Comparison of ENCODE assay signal across 26 mouse cellular contexts in the genomic region with DNA sequence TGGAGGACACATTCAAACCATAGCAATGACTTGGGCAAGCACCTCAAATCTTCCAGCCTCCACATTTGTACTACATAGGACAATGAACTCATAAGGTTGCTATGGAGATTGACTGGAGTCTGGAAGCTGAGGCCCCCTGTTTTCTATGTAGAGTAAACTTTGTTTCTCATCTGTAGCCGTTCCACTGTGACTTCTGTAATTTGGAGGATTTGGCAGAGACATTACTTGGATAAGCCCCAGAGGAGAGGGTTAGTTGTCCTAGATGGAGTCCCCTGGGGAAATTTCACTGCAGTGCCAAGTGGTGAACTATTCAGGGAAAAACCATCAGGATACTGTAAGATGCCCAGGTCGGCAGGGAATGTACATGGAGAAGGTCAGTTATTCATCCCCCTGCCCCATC. TPM values are rescaled to one million over a fixed set of nuclear protein-coding genes. Genes with fewer than 3 reads are reported as not detected.
"Had no signal": no experiment of that assay in that cellular context is flagged by ENCODE, and none has a peak within 500 bp of the region (broad histone marks: within the 10 kb centered on the region; RNA-seq: fewer than 3 reads in every experiment).

No protein-coding gene starts in this region.

- H3K4me3 ChIP-seq: kidney, embryonic 15.5 days; limb, embryonic 10.5 days; limb, embryonic 13.5 days; liver, embryonic 12.5 days; liver, embryonic 15.5 days; lung, embryonic 15.5 days; megakaryocyte, embryonic 14.5 days; midbrain, embryonic 12.5 days; myocyte; neural tube, embryonic 13.5 days; stomach, embryonic 15.5 days had no signal

- H3K4me2 ChIP-seq: kidney, embryonic 15.5 days; limb, embryonic 13.5 days; liver, embryonic 12.5 days; liver, embryonic 15.5 days; lung, embryonic 15.5 days; midbrain, embryonic 12.5 days; neural tube, embryonic 13.5 days; stomach, embryonic 15.5 days had no signal

- H3K36me3 ChIP-seq: kidney, embryonic 15.5 days; limb, embryonic 10.5 days; limb, embryonic 13.5 days; liver, embryonic 12.5 days; liver, embryonic 15.5 days; lung, embryonic 15.5 days; midbrain, embryonic 12.5 days; neural tube, embryonic 13.5 days; stomach, embryonic 15.5 days had no signal

- H3K27ac ChIP-seq: kidney, embryonic 15.5 days; limb, embryonic 10.5 days; limb, embryonic 13.5 days; liver, embryonic 12.5 days; liver, embryonic 15.5 days; lung, embryonic 15.5 days; midbrain, embryonic 12.5 days; neural tube, embryonic 13.5 days; stomach, embryonic 15.5 days had no signal

- DNase-seq: kidney, adult 2 months; kidney, postnatal 10 days; kidney, postnatal 4 days; layer of hippocampus, adult 9-11 months; liver; lung, adult 18-20 months; lung, postnatal 10 days; lung, postnatal 36 days; retina, postnatal 1 day; right cerebral cortex, postnatal 25 days; spleen, adult 18-20 months; thymus, postnatal 25 days had no signal

- H3K9ac ChIP-seq: kidney, embryonic 15.5 days; limb, embryonic 13.5 days; liver, embryonic 12.5 days; liver, embryonic 15.5 days; lung, embryonic 15.5 days; midbrain, embryonic 12.5 days; neural tube, embryonic 13.5 days; stomach, embryonic 15.5 days had no signal

- ATAC-seq: intestine, postnatal 0 days; liver, embryonic 12.5 days had no signal

- H3K27me3 ChIP-seq: kidney, embryonic 15.5 days; limb, embryonic 13.5 days; liver, embryonic 12.5 days; liver, embryonic 15.5 days; lung, embryonic 15.5 days; megakaryocyte, embryonic 14.5 days; neural tube, embryonic 13.5 days; stomach, embryonic 15.5 days had no signal

- H3K9me3 ChIP-seq: kidney, embryonic 15.5 days; limb, embryonic 10.5 days; limb, embryonic 13.5 days; liver, embryonic 12.5 days; liver, embryonic 15.5 days; lung, embryonic 15.5 days; megakaryocyte, embryonic 14.5 days; midbrain, embryonic 12.5 days; neural tube, embryonic 13.5 days; stomach, embryonic 15.5 days had no signal

- H3K4me1 ChIP-seq: limb, embryonic 10.5 days; liver, embryonic 12.5 days; liver, embryonic 15.5 days; megakaryocyte, embryonic 14.5 days; stomach, embryonic 15.5 days had no signal

RNA-seq across cellular contexts. Expression of a gene that starts 34.1 kb away (rescaled TPM):
- total RNA-seq: monocyte, adult 5-6 weeks; neutrophil, adult 5-6 weeks had no signal
